Mouse (Mus musculus) limb, embryonic 14.5 days (tissue): ENCODE measurements around the gene Gm7534. TPM values are rescaled to one million over a fixed set of nuclear protein-coding genes. Genes with fewer than 3 reads are reported as not detected.
A peak's percentile ranks its signal among the peaks of the same experiment; 100 is the strongest.

Source experiments
- ATAC-seq: fragments of 200-750 bp; cut with Nextera tagmentation; 2 replicates; pipeline ENCODE4 v1.8.0; 2017; ENCODE audit warnings: low read depth, moderate number of reproducible peaks, moderate TSS enrichment; ENCODE audit not compliant: low FRiP score
- DNase-seq: peaks from one replicate; pipeline ENCODE4 v3.0.0-alpha.2; 2015; ENCODE audit warnings: low spot score
- H3K27ac ChIP-seq: fragments of 300-500 bp; sonication (generic); replicated peaks from 2 replicates; pipeline ENCODE4 v1.5.1; 2014; ENCODE audit warnings: low read depth, mild to moderate bottlenecking, low read length, moderate library complexity, mixed read lengths
- H3K27me3 ChIP-seq: fragments of 300-500 bp; sonication (generic); 2 replicates; pipeline ENCODE4 v1.6.1; 2014; ENCODE audit warnings: low read length, mixed read lengths; ENCODE audit not compliant: control insufficient read depth, insufficient read depth
- H3K36me3 ChIP-seq: fragments of 300-500 bp; sonication (generic); 2 replicates; pipeline ENCODE4 v1.6.1; 2014; ENCODE audit warnings: mild to moderate bottlenecking, low read length, moderate library complexity, mixed read lengths; ENCODE audit not compliant: control insufficient read depth, insufficient read depth
- H3K4me1 ChIP-seq: fragments of 300-500 bp; sonication (generic); 2 replicates; pipeline ENCODE4 v1.6.1; 2014; ENCODE audit warnings: antibody characterized with exemption, low read length, mixed read lengths; ENCODE audit not compliant: control insufficient read depth, insufficient read depth
- H3K4me2 ChIP-seq: fragments of 300-500 bp; sonication (generic); replicated peaks from 2 replicates; pipeline ENCODE4 v1.6.1; 2014; ENCODE audit warnings: low read depth, mild to moderate bottlenecking, low read length, moderate library complexity; ENCODE audit not compliant: severe bottlenecking
- H3K4me3 ChIP-seq: fragments of 300-500 bp; sonication (generic); replicated peaks from 2 replicates; pipeline ENCODE4 v1.5.1; 2014; ENCODE audit warnings: low read length
- H3K9ac ChIP-seq: fragments of 300-500 bp; sonication (generic); 2 replicates; pipeline ENCODE4 v1.6.1; 2014; ENCODE audit warnings: mild to moderate bottlenecking, low read depth, low read length, moderate library complexity; ENCODE audit not compliant: severe bottlenecking
- H3K9me3 ChIP-seq: fragments of 300-500 bp; sonication (generic); 2 replicates; pipeline ENCODE4 v1.6.1; 2016; ENCODE audit warnings: low read length; ENCODE audit not compliant: control insufficient read depth
- POLR2A ChIP-seq: fragments of 200-500 bp; IDR thresholded peaks from 2 replicates; pipeline ENCODE4 v1.8.0; 2012; ENCODE audit warnings: inconsistent platforms, mild to moderate bottlenecking, moderate library complexity, borderline replicate concordance; ENCODE audit not compliant: insufficient read depth, insufficient read length; ENCODE audit errors: extremely low read depth
- WGBS: fragments of 180-500 bp; shearing (Covaris S2); extraction: QIAGEN DNeasy Blood & Tissue Kit; methylation state at CpG from one replicate; pipeline ENCODE4 v1.1.7; 2014; 5-methylcytosine and 5-hydroxymethylcytosine counted together
- polyA plus RNA-seq, 2 experiments: library from polyadenylated mRNA; depleted of rRNA in 1 of 2; stranded (reverse) in 1 of 2; unstranded in 1 of 2; fragments of >200 nt; fragmentation: Nextera tagmentation in 1 of 2; extraction: Ambion mirVana in 1 of 2; gene quantifications; 2 replicates each; pipeline versions ENCODE4 v1.2.1 to v1.2.3; 2012 to 2014

The Gm7534 gene
- polyA plus RNA-seq, 2 experiments = not detected

GRCm38 (mm10) chr4:134250116-134250929, 47.5 kb upstream of the Gm7534 start:
- H3K36me3 ChIP-seq = no peaks in the 10 kb centered on the region
- no peak for TF ChIP-seq POLR2A
- peak overlapping the region; percentile 53 for H3K4me3 ChIP-seq
- DNase-seq = no peak
- H3K27ac ChIP-seq = no peak overlapping the region
- 0 out of 2 replicates have a peak overlapping the region, but pooled peaks have one; percentile 34 for H3K9ac ChIP-seq
- H3K4me2 ChIP-seq = peak overlapping the region; percentile 99
- 12% methylated on average over 27 of the region's 27 CpGs for WGBS
- H3K9me3 ChIP-seq = no peaks in the 10 kb centered on the region
- no peak for ATAC-seq
- peaks cover 29% of the 10 kb centered on the region for H3K4me1 ChIP-seq
- H3K27me3 ChIP-seq = peaks cover 58% of the 10 kb centered on the region

GRCm38 (mm10) chr4:134249651-134250050, 46.8 kb upstream of the Gm7534 start:
- 1% methylated on average over 30 of the region's 30 CpGs for WGBS
- DNase-seq (peak; percentile 71), ATAC-seq (peak; percentile 66)
- Histone ChIP-seq H3K4me1 (peaks cover 32% of the 10 kb centered on the region), H3K9ac (peak overlapping the region; percentile 34), H3K27ac (no peak overlapping the region), H3K9me3 (no peaks in the 10 kb centered on the region), H3K4me2 (peak overlapping the region; percentile 71), H3K36me3 (no peaks in the 10 kb centered on the region), H3K27me3 (peaks cover 58% of the 10 kb centered on the region), H3K4me3 (peak overlapping the region; percentile 53)
- no peak for TF ChIP-seq POLR2A

GRCm38 (mm10) chr4:134246719-134247258, 44.0 kb upstream of the Gm7534 start, which contains the start of gene Gm30191:
Gene Gm30191, plus strand, starts transcription at chr4:134246935.
- ATAC-seq (no peak), DNase-seq (no peak)
- Histone ChIP-seq H3K4me3 (peak within 1 kb of the TSS; percentile 76), H3K9ac (peak within 1 kb of the TSS; percentile 78), H3K27me3 (peaks cover 32% of the 10 kb centered on the region), H3K4me2 (peak within 1 kb of the TSS; percentile 94), H3K9me3 (no peaks in the 10 kb centered on the region), H3K36me3 (no peaks in the 10 kb centered on the region), H3K27ac (no peak within 1 kb of the TSS), H3K4me1 (peaks cover 28% of the 10 kb centered on the region)
- TF ChIP-seq POLR2A = no peak
- 70% methylated on average over 7 of the region's 7 CpGs for WGBS

- no peak overlapping the region for H3K4me2 ChIP-seq
Observed at GRCm38 (mm10) chr4:134246256-134246655, 43.5 kb upstream of the Gm7534 start.

GRCm38 (mm10) chr4:134245148-134245843, 42.5 kb upstream of the Gm7534 start, which contains the start of gene Zfp593:
Gene Zfp593, minus strand, starts transcription at chr4:134245592.
- Histone ChIP-seq H3K27me3 (peaks cover 17% of the 10 kb centered on the region; the same call in 1 of the 2 replicates), H3K4me1 (peaks cover 14% of the 10 kb centered on the region), H3K9ac (peak within 1 kb of the TSS; percentile 78), H3K9me3 (no peaks in the 10 kb centered on the region), H3K4me2 (peak within 1 kb of the TSS; percentile 94), H3K27ac (no peak within 1 kb of the TSS), H3K4me3 (peak within 1 kb of the TSS; percentile 76), H3K36me3 (no peaks in the 10 kb centered on the region)
- TF ChIP-seq POLR2A = 0 out of 2 replicates have a peak, but pooled peaks have one; percentile 63
- DNase-seq (peak; percentile 92), ATAC-seq (peak; percentile 86)
- under 1% methylated on average over 56 of the region's 60 CpGs for WGBS

More at GRCm38 (mm10) chr4:134246256-134246655, 43.5 kb upstream of the Gm7534 start:
- H3K9me3 ChIP-seq = no peaks in the 10 kb centered on the region
- H3K27ac ChIP-seq = no peak overlapping the region
- 36% methylated on average over 4 of the region's 4 CpGs for WGBS
- ATAC-seq (no peak), DNase-seq (no peak)
- H3K4me3 ChIP-seq = no peak overlapping the region
- peaks cover 23% of the 10 kb centered on the region for H3K4me1 ChIP-seq
- no peak overlapping the region for H3K9ac ChIP-seq
- H3K36me3 ChIP-seq = no peaks in the 10 kb centered on the region
- TF ChIP-seq POLR2A = no peak
- H3K27me3 ChIP-seq = peaks cover 27% of the 10 kb centered on the region
